Mouse (Mus musculus) liver, adult (tissue): ENCODE measurements around the gene Hivep3.

Experiments used
- GATA4 ChIP-seq: IDR thresholded peaks from 2 replicates; pipeline ENCODE4 v1.6.1; 2014; ENCODE audit warnings: mild to moderate bottlenecking, low read length; ENCODE audit not compliant: insufficient replicate concordance

Hivep3 gene

GRCm38 (mm10) chr4:119871861-119872582 lies 138.4 kb downstream of the Hivep3 start:
- no peak for TF ChIP-seq GATA4

- no peak for TF ChIP-seq GATA4
These were observed 140.4 kb downstream of the Hivep3 start for GRCm38 (mm10) chr4:119873935-119874334.

- TF ChIP-seq GATA4, result no peak
These were observed 142.0 kb downstream of the Hivep3 start for GRCm38 (mm10) chr4:119875592-119875991.

- no peak for TF ChIP-seq GATA4
These were observed 143.1 kb downstream of the Hivep3 start for GRCm38 (mm10) chr4:119876535-119877160.

- TF ChIP-seq GATA4, result no peak
These were observed 144.6 kb downstream of the Hivep3 start for GRCm38 (mm10) chr4:119878218-119878617.

- no peak for TF ChIP-seq GATA4
These were observed 146.1 kb downstream of the Hivep3 start for GRCm38 (mm10) chr4:119879671-119880070.

GRCm38 (mm10) chr4:119880270-119880669 lies 146.7 kb downstream of the Hivep3 start:
- TF ChIP-seq GATA4, result no peak

GRCm38 (mm10) chr4:119881292-119881691 lies 147.7 kb downstream of the Hivep3 start:
- no peak for TF ChIP-seq GATA4

- no peak for TF ChIP-seq GATA4
These were observed 148.8 kb downstream of the Hivep3 start for GRCm38 (mm10) chr4:119882401-119882800.

GRCm38 (mm10) chr4:119882814-119883213 lies 149.2 kb downstream of the Hivep3 start:
- TF ChIP-seq GATA4, result no peak

GRCm38 (mm10) chr4:119886621-119887020 lies 153.0 kb downstream of the Hivep3 start:
- TF ChIP-seq GATA4, result no peak

- TF ChIP-seq GATA4, result no peak
These were observed 154.1 kb downstream of the Hivep3 start for GRCm38 (mm10) chr4:119887523-119888177.

- TF ChIP-seq GATA4, result no peak
These were observed 156.2 kb downstream of the Hivep3 start for GRCm38 (mm10) chr4:119889760-119890159.

GRCm38 (mm10) chr4:119893255-119893779 lies 159.7 kb downstream of the Hivep3 start:
- TF ChIP-seq GATA4, result no peak

GRCm38 (mm10) chr4:119894797-119895458 lies 161.3 kb downstream of the Hivep3 start:
- no peak for TF ChIP-seq GATA4
